Mouse (Mus musculus) liver, embryonic 11.5 days (tissue): Measurements from ENCODE around the gene Gpx4. TPM values are rescaled to one million over a fixed set of nuclear protein-coding genes. Genes with fewer than 3 reads are reported as not detected.

ENCODE experiments used
- ATAC-seq: fragments of 200-750 bp; cut with Nextera tagmentation; replicated peaks from 2 replicates; pipeline ENCODE4 v1.8.0; 2017; ENCODE audit warnings: moderate number of reproducible peaks, mild to moderate bottlenecking, moderate TSS enrichment, moderate library complexity; ENCODE audit not compliant: low FRiP score
- DNase-seq: peaks from one replicate; pipeline ENCODE4 v3.0.0-alpha.2; 2017; ENCODE audit warnings: low spot score
- H3K27ac ChIP-seq: fragments of 300-500 bp; sonication (generic); 2 replicates; pipeline ENCODE4 v1.5.1; 2014; ENCODE audit warnings: mild to moderate bottlenecking, low read depth, low read length, control low read depth
- H3K27me3 ChIP-seq: fragments of 300-500 bp; sonication (generic); replicated peaks from 2 replicates; pipeline ENCODE4 v1.6.1; 2014; ENCODE audit warnings: low read length, mixed read lengths; ENCODE audit not compliant: control insufficient read depth, insufficient read depth
- H3K36me3 ChIP-seq: fragments of 300-500 bp; sonication (generic); 2 replicates; pipeline ENCODE4 v1.6.1; 2014; ENCODE audit warnings: mild to moderate bottlenecking, low read length, moderate library complexity, mixed read lengths; ENCODE audit not compliant: control insufficient read depth, insufficient read depth
- H3K4me1 ChIP-seq: fragments of 300-500 bp; sonication (generic); replicated peaks from 2 replicates; pipeline ENCODE4 v1.6.1; 2014; ENCODE audit warnings: low read length, mixed read lengths; ENCODE audit not compliant: control insufficient read depth, insufficient read depth
- H3K4me2 ChIP-seq: fragments of 300-500 bp; sonication (generic); 2 replicates; pipeline ENCODE4 v1.6.1; 2014; ENCODE audit warnings: mild to moderate bottlenecking, control low read depth, moderate library complexity
- H3K4me3 ChIP-seq: fragments of 300-500 bp; sonication (generic); 2 replicates; pipeline ENCODE4 v1.5.1; 2014; ENCODE audit warnings: low read depth, low read length, control low read depth
- H3K9ac ChIP-seq: fragments of 300-500 bp; sonication (generic); 2 replicates; pipeline ENCODE4 v1.6.1; 2014; ENCODE audit warnings: low read depth, low read length, control low read depth
- H3K9me3 ChIP-seq: fragments of 300-500 bp; sonication (generic); 2 replicates; pipeline ENCODE4 v1.6.1; 2016; ENCODE audit warnings: low read length, inconsistent platforms, mixed read lengths; ENCODE audit not compliant: control insufficient read depth
- WGBS: fragments of 180-500 bp; shearing (Covaris S2); extraction: QIAGEN DNeasy Blood & Tissue Kit; methylation state at CpG from one replicate; pipeline ENCODE4 v1.1.7; 2014; 5-methylcytosine and 5-hydroxymethylcytosine counted together
- polyA plus RNA-seq: library from polyadenylated mRNA; unstranded; fragments of >200 nt; fragmentation: Nextera tagmentation; extraction: Ambion mirVana; gene quantifications from 2 replicates; pipeline ENCODE4 v1.2.1, GENCODE M21; 2014

Gpx4 gene
- polyA plus RNA-seq, 1 experiment from 2014 or later, result 762 TPM

DNA sequence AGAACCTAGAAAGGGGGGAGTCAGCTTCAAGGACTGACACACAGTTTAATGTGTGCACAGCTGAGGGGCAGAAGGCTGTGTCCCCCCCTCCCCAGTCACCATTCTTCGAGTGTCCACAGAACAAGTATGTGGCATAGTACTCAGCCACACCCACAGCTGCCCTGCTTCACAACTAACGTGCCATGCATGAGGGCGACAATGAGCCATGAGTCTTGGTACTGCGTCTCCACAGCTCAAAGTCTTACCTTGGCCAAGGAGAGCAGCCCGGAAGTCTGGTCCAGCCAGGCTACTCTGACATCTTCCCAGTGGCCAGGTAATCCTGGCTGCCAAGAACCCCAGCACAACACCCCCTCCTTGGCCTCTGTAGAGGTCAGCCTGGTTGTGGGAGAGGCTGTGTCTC lies 45.7 kb downstream of the Gpx4 start:
- Histone ChIP-seq H3K27me3 (no peaks in the 10 kb centered on the region), H3K36me3 (no peaks in the 10 kb centered on the region; the same call in 1 of the 2 replicates), H3K4me2 (no peak overlapping the region), H3K27ac (no peak overlapping the region), H3K9ac (no peak overlapping the region; the same call in 1 of the 2 replicates), H3K9me3 (no peaks in the 10 kb centered on the region), H3K4me1 (peaks cover 27% of the 10 kb centered on the region), H3K4me3 (no peak overlapping the region)
- WGBS, result 84% methylated on average over 5 of the region's 5 CpGs
- DNase-seq (no peak), ATAC-seq (no peak)

GRCm38 (mm10) chr10:80094085-80094484 lies 47.1 kb downstream of the Gpx4 start:
- Histone ChIP-seq H3K4me3 (no peak overlapping the region), H3K36me3 (no peaks in the 10 kb centered on the region; the same call in 1 of the 2 replicates), H3K4me1 (peaks cover 38% of the 10 kb centered on the region), H3K27me3 (no peaks in the 10 kb centered on the region), H3K9me3 (no peaks in the 10 kb centered on the region), H3K4me2 (no peak overlapping the region), H3K9ac (no peak overlapping the region), H3K27ac (no peak overlapping the region)
- DNase-seq (no peak), ATAC-seq (no peak)
- 90% methylated on average over 6 of the region's 6 CpGs for WGBS

GRCm38 (mm10) chr10:80094684-80095083 lies 47.7 kb downstream of the Gpx4 start:
- Histone ChIP-seq H3K27me3 (no peaks in the 10 kb centered on the region), H3K4me3 (no peak overlapping the region), H3K36me3 (no peaks in the 10 kb centered on the region; the same call in 1 of the 2 replicates), H3K27ac (no peak overlapping the region), H3K4me1 (peaks cover 41% of the 10 kb centered on the region), H3K4me2 (no peak overlapping the region), H3K9ac (no peak overlapping the region), H3K9me3 (no peaks in the 10 kb centered on the region)
- WGBS, result 79% methylated on average over 3 of the region's 3 CpGs
- ATAC-seq (no peak), DNase-seq (no peak)

GRCm38 (mm10) chr10:80095547-80095946 lies 48.6 kb downstream of the Gpx4 start:
- no peaks in the 10 kb centered on the region for H3K27me3 ChIP-seq
- 87% methylated on average over 5 of the region's 5 CpGs for WGBS
- H3K4me2 ChIP-seq, result no peak overlapping the region
- no peak overlapping the region for H3K4me3 ChIP-seq
- H3K9ac ChIP-seq, result no peak overlapping the region
- H3K27ac ChIP-seq, result no peak overlapping the region
- ATAC-seq (no peak), DNase-seq (no peak)
- H3K4me1 ChIP-seq, result peaks cover 48% of the 10 kb centered on the region
- H3K9me3 ChIP-seq, result no peaks in the 10 kb centered on the region
- no peaks in the 10 kb centered on the region; the same call in 1 of the 2 replicates for H3K36me3 ChIP-seq

GRCm38 (mm10) chr10:80097275-80097674 lies 50.3 kb downstream of the Gpx4 start:
- DNase-seq, result no peak
- H3K9me3 ChIP-seq, result no peaks in the 10 kb centered on the region
- H3K9ac ChIP-seq, result peak overlapping the region; percentile 7; the same call in 1 of the 2 replicates
- H3K36me3 ChIP-seq, result no peaks in the 10 kb centered on the region; the same call in 1 of the 2 replicates
- H3K27ac ChIP-seq, result no peak overlapping the region
- peak; percentile 57 for ATAC-seq
- H3K27me3 ChIP-seq, result no peaks in the 10 kb centered on the region
- peaks cover 61% of the 10 kb centered on the region for H3K4me1 ChIP-seq
- H3K4me2 ChIP-seq, result peak overlapping the region; percentile 41
- 0 out of 2 replicates have a peak overlapping the region, but pooled peaks have one; percentile 21 for H3K4me3 ChIP-seq
- WGBS, result 12% methylated on average over 7 of the region's 7 CpGs

DNA sequence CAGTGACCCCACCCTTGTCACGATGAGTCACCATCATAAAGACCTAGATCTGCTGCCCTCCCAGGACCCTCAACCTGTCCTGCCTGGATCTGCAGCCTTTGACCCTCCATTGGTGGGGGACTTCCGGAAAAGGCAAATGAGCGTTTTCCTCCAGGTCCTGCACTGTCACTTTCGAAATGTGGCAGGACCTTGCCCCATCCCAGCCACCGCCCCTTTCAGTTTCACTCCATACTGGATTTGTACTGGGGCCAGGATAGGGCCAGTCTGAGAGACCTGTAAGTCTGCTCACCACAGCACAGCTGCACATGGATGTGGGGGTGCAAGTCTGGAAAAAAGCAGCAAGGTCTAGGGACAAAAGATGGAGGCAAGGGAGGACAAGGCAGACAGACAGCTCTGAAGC lies 51.7 kb downstream of the Gpx4 start:
- H3K4me2 ChIP-seq, result peak overlapping the region; percentile 26
- H3K27ac ChIP-seq, result 0 out of 2 replicates have a peak overlapping the region, but pooled peaks have one; percentile 1
- WGBS, result 78% methylated on average over 5 of the region's 5 CpGs
- H3K36me3 ChIP-seq, result no peaks in the 10 kb centered on the region; the same call in 1 of the 2 replicates
- DNase-seq (no peak), ATAC-seq (no peak)
- H3K9me3 ChIP-seq, result no peaks in the 10 kb centered on the region
- no peaks in the 10 kb centered on the region for H3K27me3 ChIP-seq
- peak overlapping the region; percentile 15; the same call in 1 of the 2 replicates for H3K9ac ChIP-seq
- peaks cover 70% of the 10 kb centered on the region for H3K4me1 ChIP-seq
- no peak overlapping the region for H3K4me3 ChIP-seq

DNA sequence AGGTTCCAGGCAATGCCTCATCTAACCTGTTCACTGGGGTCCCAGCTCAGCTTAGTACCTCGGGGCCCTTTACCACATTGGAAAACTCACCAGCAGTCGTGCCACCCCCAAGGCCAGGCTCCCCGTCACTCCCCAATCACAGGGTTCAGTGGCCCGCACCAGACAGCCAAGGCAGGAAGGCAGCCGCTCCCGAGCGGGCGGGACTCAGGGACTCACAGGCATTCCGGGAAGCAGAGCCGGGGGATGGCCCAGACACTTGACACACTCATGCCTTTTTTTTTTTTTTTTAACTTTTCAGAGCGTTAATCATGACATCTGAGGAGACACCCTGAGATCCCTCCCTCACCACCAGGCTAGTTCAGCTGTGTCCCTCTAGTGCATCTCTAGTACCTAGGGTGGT lies 54.0 kb downstream of the Gpx4 start:
- Histone ChIP-seq H3K9ac (peak overlapping the region; percentile 97; the same call in 1 of the 2 replicates), H3K4me3 (peak overlapping the region; percentile 96), H3K9me3 (no peaks in the 10 kb centered on the region), H3K27ac (peak overlapping the region; percentile 70; the same call in 1 of the 2 replicates), H3K36me3 (no peaks in the 10 kb centered on the region; the same call in 1 of the 2 replicates), H3K4me1 (peaks cover 70% of the 10 kb centered on the region), H3K4me2 (peak overlapping the region; percentile 77), H3K27me3 (no peaks in the 10 kb centered on the region)
- 45% methylated on average over 11 of the region's 11 CpGs for WGBS
- ATAC-seq, result no peak
- DNase-seq, result no peak

GRCm38 (mm10) chr10:80102216-80102915 lies 55.4 kb downstream of the Gpx4 start:
- ATAC-seq (peak; percentile 84), DNase-seq (peak; percentile 83)
- Histone ChIP-seq H3K9me3 (no peaks in the 10 kb centered on the region), H3K27me3 (no peaks in the 10 kb centered on the region), H3K9ac (peak overlapping the region; percentile 97), H3K4me1 (peaks cover 61% of the 10 kb centered on the region), H3K4me3 (peak overlapping the region; percentile 96), H3K27ac (peak overlapping the region; percentile 70), H3K4me2 (peak overlapping the region; percentile 77), H3K36me3 (no peaks in the 10 kb centered on the region)
- under 1% methylated on average over 56 of the region's 59 CpGs for WGBS

DNA sequence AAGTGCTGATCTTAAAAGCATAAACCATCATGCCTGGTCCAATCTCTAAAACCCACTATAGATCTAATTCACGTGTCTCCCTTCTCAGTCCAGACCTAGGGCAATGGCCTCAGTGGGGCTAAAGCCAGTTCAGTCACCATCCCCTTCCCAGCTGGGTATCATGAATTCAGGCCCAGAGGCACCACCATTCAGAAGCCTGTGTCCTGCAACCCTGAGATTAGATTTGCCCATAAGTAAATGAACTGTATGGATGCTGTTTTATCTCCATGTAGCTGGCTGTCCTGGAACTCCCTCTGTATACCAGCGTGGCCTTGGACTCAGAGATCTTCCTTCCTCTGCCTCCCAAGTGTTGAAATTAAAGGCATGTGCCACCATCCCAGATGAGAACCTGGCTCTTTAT lies 56.1 kb downstream of the Gpx4 start:
- Histone ChIP-seq H3K4me1 (peaks cover 54% of the 10 kb centered on the region), H3K36me3 (no peaks in the 10 kb centered on the region), H3K27ac (peak overlapping the region; percentile 70), H3K4me3 (peak overlapping the region; percentile 96), H3K9ac (peak overlapping the region; percentile 97), H3K9me3 (no peaks in the 10 kb centered on the region), H3K4me2 (peak overlapping the region; percentile 77), H3K27me3 (no peaks in the 10 kb centered on the region)
- ATAC-seq, result peak; percentile 61
- 66% methylated on average over 2 of the region's 2 CpGs for WGBS
- DNase-seq, result no peak
